Mouse (Mus musculus) ES-E14 (cell line): ENCODE data around the gene Gm9970.

Experiments used
- CHD2 ChIP-seq: IDR thresholded peaks from 2 replicates; pipeline ENCODE4 v1.6.1; 2014; ENCODE audit warnings: mild to moderate bottlenecking, low read depth, low read length, inconsistent platforms
- MAFK ChIP-seq: IDR thresholded peaks from 2 replicates; pipeline ENCODE4 v1.6.1; 2014; ENCODE audit warnings: mild to moderate bottlenecking, low read depth, low read length, inconsistent platforms; ENCODE audit not compliant: insufficient read depth

DNA sequence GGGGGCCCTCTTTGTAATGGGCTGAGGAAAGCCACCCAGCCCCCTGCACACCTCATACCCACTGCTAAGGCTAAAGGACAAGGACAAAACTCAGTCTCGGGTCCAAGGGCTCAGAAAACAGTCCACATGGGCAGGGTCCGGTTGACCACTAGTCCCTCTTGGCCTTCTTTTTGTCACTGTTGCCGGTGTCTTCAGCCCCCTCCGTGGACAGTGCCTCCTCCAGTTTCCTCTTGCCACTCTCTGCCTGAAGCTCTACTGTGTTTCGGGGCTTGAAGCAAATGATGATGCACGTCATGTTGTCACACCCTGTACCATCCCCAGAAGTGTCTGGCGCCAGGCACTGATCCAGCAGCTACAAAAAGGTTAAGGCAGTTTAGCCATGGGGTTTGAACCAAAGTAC is 38.1 kb downstream of the Gm9970 start:
- TF ChIP-seq MAFK, result no peak
- no peak for TF ChIP-seq CHD2
